Mouse (Mus musculus): ENCODE measurements around the gene Fry.

Fry gene

GRCm38 (mm10) chr5:150374778-150375559, 256.5 kb downstream of the Fry start:
- TF ChIP-seq GATA4 (IDR thresholded peaks at IDR 0.05; ENCODE audit: insufficient replicate concordance, low read length): no peak

- TF ChIP-seq GATA4 (IDR thresholded peaks at IDR 0.05; ENCODE audit: insufficient replicate concordance, low read length): no peak
Measured at GRCm38 (mm10) chr5:150378586-150378985, 260.1 kb downstream of the Fry start.

GRCm38 (mm10) chr5:150380767-150381166, 262.3 kb downstream of the Fry start:
- TF ChIP-seq GATA4 (IDR thresholded peaks at IDR 0.05; ENCODE audit: insufficient replicate concordance, low read length): no peak

GRCm38 (mm10) chr5:150382411-150382810, 264.0 kb downstream of the Fry start:
- TF ChIP-seq GATA4 (IDR thresholded peaks at IDR 0.05; ENCODE audit: insufficient replicate concordance, low read length): no peak

GRCm38 (mm10) chr5:150384272-150385215, 266.1 kb downstream of the Fry start:
- TF ChIP-seq GATA4 (IDR thresholded peaks at IDR 0.05; ENCODE audit: insufficient replicate concordance, low read length): no peak

GRCm38 (mm10) chr5:150385224-150385623, 266.8 kb downstream of the Fry start:
- TF ChIP-seq GATA4 (IDR thresholded peaks at IDR 0.05; ENCODE audit: insufficient replicate concordance, low read length): no peak

GRCm38 (mm10) chr5:150388623-150389022, 270.2 kb downstream of the Fry start:
- TF ChIP-seq GATA4 (IDR thresholded peaks at IDR 0.05; ENCODE audit: insufficient replicate concordance, low read length): no peak

- TF ChIP-seq GATA4 (IDR thresholded peaks at IDR 0.05; ENCODE audit: insufficient replicate concordance, low read length): no peak
Measured at GRCm38 (mm10) chr5:150389589-150390377, 271.3 kb downstream of the Fry start.

GRCm38 (mm10) chr5:150390422-150390821, 272.0 kb downstream of the Fry start:
- TF ChIP-seq GATA4 (IDR thresholded peaks at IDR 0.05; ENCODE audit: insufficient replicate concordance, low read length): no peak

GRCm38 (mm10) chr5:150394645-150395044, 276.2 kb downstream of the Fry start:
- TF ChIP-seq GATA4 (IDR thresholded peaks at IDR 0.05; ENCODE audit: insufficient replicate concordance, low read length): no peak

- TF ChIP-seq GATA4 (IDR thresholded peaks at IDR 0.05; ENCODE audit: insufficient replicate concordance, low read length): no peak
Measured at GRCm38 (mm10) chr5:150402832-150403447, 284.5 kb downstream of the Fry start.

- no peak for TF ChIP-seq GATA4 (IDR thresholded peaks at IDR 0.05; ENCODE audit: insufficient replicate concordance, low read length)
Measured at GRCm38 (mm10) chr5:150404867-150405266, 286.4 kb downstream of the Fry start.

GRCm38 (mm10) chr5:150408979-150409378, 290.5 kb downstream of the Fry start:
- no peak for TF ChIP-seq GATA4 (IDR thresholded peaks at IDR 0.05; ENCODE audit: insufficient replicate concordance, low read length)

GRCm38 (mm10) chr5:150409451-150410045, 291.1 kb downstream of the Fry start:
- TF ChIP-seq GATA4 (IDR thresholded peaks at IDR 0.05; ENCODE audit: insufficient replicate concordance, low read length): no peak

All from liver, adult (tissue).